Mouse (Mus musculus) hindbrain, embryonic 12.5 days (tissue): Measurements from ENCODE around the gene Rrp7a. TPM values are rescaled to one million over a fixed set of nuclear protein-coding genes. Genes with fewer than 3 reads are reported as not detected.

Source experiments
- ATAC-seq: fragments of 200-750 bp; cut with Nextera tagmentation; 2 replicates; pipeline ENCODE4 v1.8.0; 2017; ENCODE audit warnings: moderate TSS enrichment; ENCODE audit not compliant: low FRiP score
- H3K27ac ChIP-seq: fragments of 300-500 bp; sonication (generic); 2 replicates; pipeline ENCODE4 v1.5.1; 2016; ENCODE audit warnings: mild to moderate bottlenecking
- H3K27me3 ChIP-seq: fragments of 300-500 bp; sonication (generic); 2 replicates; pipeline ENCODE4 v1.6.1; 2016; ENCODE audit warnings: mild to moderate bottlenecking
- H3K36me3 ChIP-seq: fragments of 300-500 bp; sonication (generic); 2 replicates; pipeline ENCODE4 v1.6.1; 2016; ENCODE audit warnings: mild to moderate bottlenecking
- H3K4me1 ChIP-seq: fragments of 300-500 bp; sonication (generic); 2 replicates; pipeline ENCODE4 v1.6.1; 2016
- H3K4me2 ChIP-seq: fragments of 300-500 bp; sonication (generic); replicated peaks from 2 replicates; pipeline ENCODE4 v1.6.1; 2016; ENCODE audit warnings: mild to moderate bottlenecking
- H3K4me3 ChIP-seq: fragments of 300-500 bp; sonication (generic); 2 replicates; pipeline ENCODE4 v1.5.1; 2016; ENCODE audit warnings: mild to moderate bottlenecking
- H3K9ac ChIP-seq: fragments of 300-500 bp; sonication (generic); 2 replicates; pipeline ENCODE4 v1.6.1; 2016; ENCODE audit warnings: mild to moderate bottlenecking, moderate library complexity
- H3K9me3 ChIP-seq: fragments of 300-500 bp; sonication (generic); replicated peaks from 2 replicates; pipeline ENCODE4 v1.6.1; 2016; ENCODE audit warnings: mild to moderate bottlenecking
- WGBS: fragments of 180-500 bp; shearing (Covaris S2); methylation state at CpG from one replicate; pipeline ENCODE4 v1.1.7; 2016; 5-methylcytosine and 5-hydroxymethylcytosine counted together
- polyA plus RNA-seq: library from polyadenylated mRNA; unstranded; fragments of >200 nt; fragmentation: Nextera tagmentation; extraction: Ambion mirVana; gene quantifications from 2 replicates; pipeline ENCODE4 v1.2.1, GENCODE M21; 2016

Gene Rrp7a
- polyA plus RNA-seq, 1 experiment from 2014 or later = 74.1 TPM

DNA sequence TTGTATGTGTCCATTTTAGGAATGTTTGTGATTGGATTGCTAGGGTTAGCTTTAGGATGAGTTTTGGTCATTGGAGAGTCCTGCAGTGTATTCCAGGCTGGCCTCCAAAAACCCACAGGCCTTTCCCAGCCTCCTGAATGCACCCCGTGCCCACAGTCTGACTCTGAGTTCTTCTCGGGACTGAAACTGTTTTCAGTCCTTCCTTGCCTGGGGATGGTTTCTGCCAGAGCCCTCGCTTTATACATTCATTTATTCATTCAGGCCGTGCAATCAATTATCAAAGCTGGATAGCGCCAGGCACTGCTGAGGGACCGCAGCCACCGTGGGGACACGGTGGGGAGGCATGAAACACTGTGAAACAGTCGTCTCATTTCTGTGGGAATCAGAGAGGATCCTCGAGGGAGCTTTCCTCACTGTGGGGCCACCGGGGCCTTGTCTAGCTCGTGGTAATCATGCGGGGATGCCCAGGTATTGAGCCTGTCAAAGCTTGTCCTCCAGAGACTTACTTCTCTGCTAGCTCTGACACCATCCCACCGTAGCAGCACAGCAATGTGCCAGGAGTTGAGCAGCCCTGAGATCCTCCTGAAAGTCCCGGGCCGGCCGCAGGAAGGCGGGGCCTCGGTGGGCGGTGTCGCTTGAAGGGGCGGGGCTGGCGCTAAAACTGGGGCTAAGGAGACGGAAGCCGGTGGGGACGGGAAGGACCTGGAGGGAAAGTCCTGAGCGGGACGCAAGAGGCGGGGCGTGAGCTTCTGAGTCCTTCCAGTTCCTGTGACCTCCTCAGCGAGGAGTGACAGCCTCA is 22.9 kb downstream of the Rrp7a start:
- peak overlapping the region; percentile 71 for H3K4me2 ChIP-seq
- no peak overlapping the region for H3K27ac ChIP-seq
- WGBS = 2% methylated on average over 31 of the region's 31 CpGs
- peaks cover 17% of the 10 kb centered on the region for H3K4me1 ChIP-seq
- H3K9ac ChIP-seq = peak overlapping the region; percentile 56
- H3K9me3 ChIP-seq = no peaks in the 10 kb centered on the region
- H3K4me3 ChIP-seq = peak overlapping the region; percentile 41
- peaks cover 21% of the 10 kb centered on the region for H3K27me3 ChIP-seq
- no peaks in the 10 kb centered on the region for H3K36me3 ChIP-seq
- peak; percentile 77 for ATAC-seq

- Histone ChIP-seq H3K9ac (no peak overlapping the region), H3K36me3 (no peaks in the 10 kb centered on the region), H3K4me2 (no peak overlapping the region), H3K27ac (no peak overlapping the region), H3K9me3 (no peaks in the 10 kb centered on the region), H3K4me3 (no peak overlapping the region), H3K4me1 (peaks cover 17% of the 10 kb centered on the region), H3K27me3 (peaks cover 18% of the 10 kb centered on the region)
- WGBS = 60% methylated on average over 2 of the region's 2 CpGs
- no peak for ATAC-seq
Measured at GRCm38 (mm10) chr15:83095950-83096349, 26.7 kb downstream of the Rrp7a start.

DNA sequence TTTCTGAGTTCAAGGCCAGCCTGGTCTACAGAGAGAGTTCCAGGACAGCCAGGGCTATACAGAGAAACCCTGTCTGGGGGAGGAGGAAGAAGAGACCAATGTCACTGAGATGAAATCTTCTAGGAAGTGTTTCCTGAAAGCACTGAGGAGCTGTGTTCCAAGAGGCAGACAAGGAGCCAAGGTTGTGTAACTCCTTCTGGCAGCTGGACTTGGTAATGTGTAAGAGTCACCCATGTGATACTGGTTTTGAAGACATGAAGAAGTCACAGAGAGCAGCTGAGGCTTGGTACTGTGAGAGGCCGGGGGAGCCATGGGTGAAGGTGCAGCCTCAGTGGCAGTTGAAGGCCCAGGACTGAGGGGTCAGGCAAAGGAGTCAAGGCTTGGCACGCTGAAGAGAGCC is 28.9 kb downstream of the Rrp7a start:
- Histone ChIP-seq H3K4me3 (no peak overlapping the region), H3K9me3 (no peaks in the 10 kb centered on the region), H3K4me1 (peaks cover 7% of the 10 kb centered on the region), H3K36me3 (no peaks in the 10 kb centered on the region), H3K9ac (no peak overlapping the region), H3K27ac (no peak overlapping the region), H3K27me3 (peaks cover 30% of the 10 kb centered on the region), H3K4me2 (no peak overlapping the region)
- WGBS = 82% methylated on average over 2 of the region's 2 CpGs
- no peak for ATAC-seq

GRCm38 (mm10) chr15:83090874-83091273 is 31.7 kb downstream of the Rrp7a start:
- Histone ChIP-seq H3K36me3 (no peaks in the 10 kb centered on the region), H3K27me3 (peaks cover 30% of the 10 kb centered on the region), H3K9ac (no peak overlapping the region), H3K4me2 (no peak overlapping the region), H3K27ac (no peak overlapping the region), H3K4me1 (peaks cover 14% of the 10 kb centered on the region), H3K4me3 (no peak overlapping the region), H3K9me3 (no peaks in the 10 kb centered on the region)
- no peak for ATAC-seq
- WGBS = 52% methylated on average over 3 of the region's 3 CpGs

DNA sequence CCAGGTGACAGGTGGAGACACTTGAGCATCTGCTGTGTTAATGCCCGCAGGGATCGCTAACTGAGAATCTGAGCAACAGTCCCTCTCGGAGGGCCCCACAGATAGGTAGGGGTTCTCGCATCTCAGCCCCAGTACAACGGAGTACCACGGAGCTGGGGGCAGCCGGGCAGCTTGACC is 33.3 kb downstream of the Rrp7a start, which contains the start of gene Serhl:
Gene Serhl, plus strand, starts transcription at position 78 of the 177 bp plus-strand sequence.
- Histone ChIP-seq H3K9ac (no peak within 1 kb of the TSS), H3K36me3 (no peaks in the 10 kb centered on the region), H3K27me3 (peaks cover 31% of the 10 kb centered on the region), H3K4me2 (peak within 1 kb of the TSS; percentile 36), H3K9me3 (no peaks in the 10 kb centered on the region), H3K4me1 (peaks cover 16% of the 10 kb centered on the region), H3K4me3 (no peak within 1 kb of the TSS), H3K27ac (no peak within 1 kb of the TSS; the same call in 1 of the 2 replicates)
- no peak for ATAC-seq
- 9% methylated on average over 7 of the region's 7 CpGs for WGBS

- Histone ChIP-seq H3K4me2 (peak overlapping the region; percentile 36), H3K36me3 (no peaks in the 10 kb centered on the region), H3K27ac (no peak overlapping the region; the same call in 1 of the 2 replicates), H3K9me3 (no peaks in the 10 kb centered on the region), H3K9ac (no peak overlapping the region), H3K27me3 (peaks cover 31% of the 10 kb centered on the region), H3K4me1 (peaks cover 21% of the 10 kb centered on the region), H3K4me3 (no peak overlapping the region)
- no peak for ATAC-seq
- 4% methylated on average over 27 of the region's 27 CpGs for WGBS
Measured at GRCm38 (mm10) chr15:83088495-83089428, 33.8 kb downstream of the Rrp7a start.

- WGBS = 84% methylated on average over 13 of the region's 13 CpGs
- Histone ChIP-seq H3K36me3 (no peaks in the 10 kb centered on the region), H3K9me3 (no peaks in the 10 kb centered on the region), H3K4me2 (no peak overlapping the region), H3K27me3 (peaks cover 31% of the 10 kb centered on the region), H3K27ac (no peak overlapping the region), H3K4me1 (peaks cover 31% of the 10 kb centered on the region), H3K4me3 (no peak overlapping the region), H3K9ac (no peak overlapping the region)
- no peak for ATAC-seq
Measured at GRCm38 (mm10) chr15:83086636-83087328, 35.8 kb downstream of the Rrp7a start.

DNA sequence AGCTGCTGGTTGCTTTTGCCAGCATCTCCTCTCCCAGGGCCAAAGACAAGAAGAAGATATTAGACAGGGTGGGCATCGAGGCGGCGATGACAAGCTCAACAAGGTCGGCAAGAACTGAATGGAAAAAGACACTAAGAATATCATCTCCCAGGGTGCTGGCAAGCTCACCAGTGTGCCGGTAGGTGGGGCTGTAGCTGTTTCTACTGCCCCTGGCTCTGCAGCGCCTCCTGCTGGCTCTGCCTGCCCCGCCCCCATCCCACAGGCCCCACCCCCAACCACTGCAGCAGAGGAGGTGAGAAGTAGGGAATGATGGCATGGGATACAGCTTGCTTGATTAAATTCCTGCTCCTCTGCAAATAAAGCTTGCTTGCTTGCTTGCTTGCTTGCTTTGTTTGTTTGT is 36.7 kb downstream of the Rrp7a start:
- 37% methylated on average over 7 of the region's 7 CpGs for WGBS
- H3K9ac ChIP-seq = no peak overlapping the region
- ATAC-seq = no peak
- H3K27ac ChIP-seq = no peak overlapping the region
- no peak overlapping the region for H3K4me2 ChIP-seq
- no peaks in the 10 kb centered on the region for H3K9me3 ChIP-seq
- H3K36me3 ChIP-seq = no peaks in the 10 kb centered on the region
- no peak overlapping the region for H3K4me3 ChIP-seq
- peaks cover 31% of the 10 kb centered on the region for H3K4me1 ChIP-seq
- H3K27me3 ChIP-seq = peaks cover 31% of the 10 kb centered on the region

GRCm38 (mm10) chr15:83084022-83084640 is 38.5 kb downstream of the Rrp7a start:
- ATAC-seq = peak; percentile 80
- H3K4me1 ChIP-seq = peaks cover 29% of the 10 kb centered on the region
- H3K9ac ChIP-seq = no peak overlapping the region; the same call in 1 of the 2 replicates
- no peak overlapping the region for H3K4me3 ChIP-seq
- peaks cover 18% of the 10 kb centered on the region for H3K27me3 ChIP-seq
- H3K9me3 ChIP-seq = no peaks in the 10 kb centered on the region
- H3K36me3 ChIP-seq = no peaks in the 10 kb centered on the region
- WGBS = 41% methylated on average over 13 of the region's 13 CpGs
- peak overlapping the region; percentile 55 for H3K27ac ChIP-seq
- H3K4me2 ChIP-seq = peak overlapping the region; percentile 21

DNA sequence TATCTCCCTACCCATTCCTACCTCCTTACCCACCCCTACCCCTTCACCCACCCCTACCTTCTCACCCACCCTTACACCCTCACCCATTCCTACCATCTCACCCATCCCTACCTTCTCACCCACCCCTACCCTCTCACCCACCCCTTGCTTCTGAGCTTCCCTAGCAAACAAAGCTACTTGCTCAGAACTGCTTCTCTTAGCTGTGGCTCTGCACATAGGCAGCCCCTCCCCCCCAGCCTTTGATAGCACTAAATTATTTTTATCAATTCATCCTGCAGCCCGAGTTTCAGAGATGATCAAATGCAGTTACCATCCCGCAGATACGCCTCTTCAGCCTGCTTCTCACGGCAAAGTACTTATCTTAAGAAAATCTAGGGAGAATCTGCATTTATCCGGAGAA is 39.1 kb downstream of the Rrp7a start:
- Histone ChIP-seq H3K27ac (peak overlapping the region; percentile 55), H3K9me3 (no peaks in the 10 kb centered on the region), H3K4me1 (peaks cover 23% of the 10 kb centered on the region), H3K27me3 (peaks cover 12% of the 10 kb centered on the region), H3K9ac (no peak overlapping the region; the same call in 1 of the 2 replicates), H3K4me3 (no peak overlapping the region), H3K36me3 (no peaks in the 10 kb centered on the region), H3K4me2 (peak overlapping the region; percentile 21)
- WGBS = 67% methylated on average over 5 of the region's 5 CpGs
- 0 out of 2 replicates have a peak, but pooled peaks have one; percentile 26 for ATAC-seq

- no peak overlapping the region for H3K9ac ChIP-seq
- no peak overlapping the region for H3K4me3 ChIP-seq
- no peaks in the 10 kb centered on the region for H3K4me1 ChIP-seq
- no peak overlapping the region for H3K27ac ChIP-seq
- H3K27me3 ChIP-seq = no peaks in the 10 kb centered on the region
- WGBS = 63% methylated on average over 27 of the region's 27 CpGs
- no peak overlapping the region for H3K4me2 ChIP-seq
- no peaks in the 10 kb centered on the region for H3K36me3 ChIP-seq
- no peak for ATAC-seq
- no peaks in the 10 kb centered on the region for H3K9me3 ChIP-seq
Measured at GRCm38 (mm10) chr15:83075607-83076525, 46.7 kb downstream of the Rrp7a start.
